Mouse (Mus musculus): ENCODE measurements at regions not wholly inside any gene's neighbourhood (a gene's known extent, or its start where the extent isn't known, plus 50 kb on each side); places are given as distances from the start of the nearest gene placed in this dataset.

DNA sequence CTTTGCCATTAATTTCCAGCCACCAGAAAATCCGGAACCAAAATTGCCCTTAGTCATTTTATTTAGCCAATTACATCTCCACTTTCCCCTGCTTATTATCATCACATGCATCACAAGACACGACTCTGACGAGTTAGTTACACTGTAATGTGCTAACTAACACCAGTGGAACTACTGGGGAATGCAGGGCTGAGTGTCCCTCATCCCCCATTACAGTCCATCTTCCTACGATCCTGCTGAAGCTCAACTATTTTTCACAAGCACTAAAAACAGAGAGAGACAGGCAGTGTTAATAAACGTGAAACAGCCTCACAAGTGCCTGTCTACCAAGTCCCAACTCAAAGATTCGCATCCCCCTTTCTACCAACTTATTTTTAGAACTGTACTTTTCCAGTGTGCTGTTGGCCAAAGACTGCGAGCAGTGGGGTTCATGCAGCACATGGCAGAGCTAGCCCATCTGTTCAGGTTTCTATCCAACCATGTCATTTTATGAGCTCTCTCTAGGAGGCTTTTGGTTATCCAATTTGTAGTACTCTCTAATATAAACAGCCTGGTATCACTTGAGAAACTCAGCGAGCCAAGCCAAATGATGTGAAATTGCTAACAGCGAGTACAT is 452.0 kb upstream of the Gcfc2 start:
- no peak for TF ChIP-seq CTCF (IDR thresholded peaks at IDR 0.05; ENCODE audit: control insufficient read depth, insufficient read depth, insufficient replicate concordance, low read depth, low read length)
- TF ChIP-seq POLR2A (IDR thresholded peaks at IDR 0.05; ENCODE audit: control insufficient read depth, low read depth, low read length), result no peak

All from testis, adult 2 months (tissue).